Mouse (Mus musculus) right cerebral cortex, adult 2 months (tissue): ENCODE results near the gene Gm8104.
"Not testable (repeated sequence)": the region's sequence is repeated elsewhere in the genome, so short reads cannot be mapped to it uniquely, and the experiment has no call there.

Experiments
- DNase-seq, 2 experiments: peaks; one replicate each; pipeline ENCODE4 v3.0.0; 2021 to 2022; ENCODE audit warnings: low spot score in 2 of 2

Gm8104 gene

DNA sequence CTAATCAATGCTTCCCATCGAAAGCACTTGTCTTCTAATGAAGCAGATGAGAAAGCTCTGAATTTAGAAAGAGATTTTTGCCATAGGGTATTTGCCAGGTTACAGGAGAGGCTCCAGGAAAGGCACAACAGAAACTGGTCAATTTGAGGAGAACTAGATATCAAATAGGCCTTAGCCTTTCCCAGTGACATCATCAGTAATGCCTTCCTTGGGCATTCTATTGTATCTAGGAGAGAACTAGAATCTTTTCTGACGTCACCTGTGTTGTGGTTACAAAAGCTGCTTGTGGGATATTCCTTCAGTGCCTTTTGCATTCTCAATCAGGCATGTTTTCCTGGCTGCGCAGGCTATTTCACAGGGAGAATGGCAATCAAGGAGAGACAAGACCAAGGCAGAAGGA is at the start of gene Gm8104:
Gm8104 (plus strand) TSS at position 301 of the 400 bp plus-strand sequence.
- not testable (repeated sequence) for DNase-seq

DNA sequence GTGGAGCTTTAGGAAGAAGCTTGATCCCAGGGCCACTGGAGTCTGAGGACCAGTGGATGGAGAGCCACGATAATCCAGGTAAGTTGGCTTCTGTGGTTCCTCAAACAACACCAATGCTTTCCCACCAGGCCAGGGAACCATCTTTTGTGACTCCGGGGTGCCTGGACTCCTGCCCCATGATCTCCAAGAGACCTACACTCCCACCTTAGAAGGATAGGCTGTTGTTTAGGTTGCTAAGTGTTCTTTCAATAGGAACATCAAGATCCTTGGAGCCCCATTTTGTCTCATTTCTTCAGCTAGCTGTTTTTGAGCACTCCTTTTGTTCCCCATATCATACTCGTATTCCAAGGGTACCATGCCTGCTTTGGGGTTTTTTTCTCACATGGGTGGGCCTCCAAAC is 42.3 kb upstream of the Gm8104 start:
- not testable (repeated sequence) for DNase-seq

DNA sequence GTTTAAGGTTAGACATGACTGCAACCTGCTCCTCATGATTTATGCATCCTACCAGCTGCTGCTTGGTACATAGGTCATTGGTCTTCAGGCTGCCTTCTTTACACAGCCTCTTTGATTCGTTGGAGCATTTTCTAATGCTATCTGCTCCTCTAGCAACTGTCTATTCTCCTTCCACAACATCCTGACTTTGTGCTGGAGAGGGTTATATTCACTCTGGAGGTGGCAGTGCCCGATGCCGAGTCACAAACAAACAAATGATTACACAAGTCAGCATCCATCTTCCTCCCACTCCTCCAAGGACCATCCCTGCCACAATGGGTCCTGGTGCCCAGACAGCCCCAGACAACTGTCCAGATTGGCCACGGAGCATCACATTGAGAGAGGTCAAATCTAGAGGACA is 40.2 kb upstream of the Gm8104 start:
- DNase-seq = not testable (repeated sequence)

DNA sequence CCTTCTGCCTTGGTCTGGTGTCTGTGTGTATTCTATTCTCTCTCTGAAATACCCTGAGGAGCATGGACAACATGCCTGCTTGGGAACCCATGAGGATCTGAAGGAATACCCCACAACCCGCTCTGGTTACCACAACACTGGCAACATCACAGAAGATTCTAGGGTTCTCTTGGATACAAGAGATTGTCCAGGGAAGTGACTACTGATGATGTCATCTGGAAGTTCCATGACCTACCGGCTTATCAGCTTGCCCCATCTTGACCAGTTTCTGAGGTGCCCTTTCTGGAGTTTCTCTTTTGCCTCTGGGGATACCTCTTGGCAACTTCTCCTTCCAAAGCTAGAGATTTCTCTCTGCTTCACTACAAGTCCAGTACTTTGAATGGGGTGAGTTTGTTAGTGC is 23.9 kb upstream of the Gm8104 start, which contains the start of gene Gm8094:
Gm8094 (minus strand) TSS at position 101 of the 400 bp plus-strand sequence.
- not testable (repeated sequence) for DNase-seq

DNA sequence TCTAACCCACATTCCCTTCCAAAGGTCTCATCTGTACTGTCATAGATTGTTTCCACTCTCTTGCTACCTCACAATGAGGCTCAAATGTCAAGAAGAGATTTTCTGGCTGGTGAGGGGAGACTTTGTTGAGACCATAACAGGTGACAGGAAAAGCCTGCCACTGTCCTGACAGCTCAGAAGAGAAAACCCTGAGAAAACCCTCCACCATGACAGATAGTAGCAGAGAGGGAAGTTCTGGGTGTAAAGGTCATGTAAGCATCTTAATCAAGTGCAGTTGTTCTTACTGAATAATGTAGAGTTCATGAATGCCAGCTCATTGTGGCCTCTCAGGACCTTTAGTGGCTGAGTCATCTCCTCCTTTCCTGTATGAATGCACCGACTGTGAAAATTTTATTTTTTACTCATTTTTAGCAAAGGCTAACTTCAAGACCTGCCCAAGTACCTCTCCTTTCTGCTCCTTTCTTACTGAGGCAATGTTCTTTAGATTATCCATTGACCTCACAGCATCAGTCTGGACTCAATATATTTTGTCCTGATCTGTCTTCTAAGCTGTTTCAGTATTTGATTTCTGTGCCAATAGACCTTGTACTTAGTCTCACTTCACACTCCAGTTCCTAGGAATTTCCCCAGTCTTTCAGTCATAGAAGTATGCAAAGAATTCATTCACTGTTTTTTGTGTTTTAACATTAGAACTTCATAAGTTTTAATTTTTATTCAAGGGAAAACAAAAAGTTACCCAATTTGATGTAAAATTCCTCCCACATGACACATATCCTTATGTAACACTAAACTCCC is 15.3 kb upstream of the Gm8104 start:
- peak in 1 of 2 experiments; percentile 14 for DNase-seq

DNA sequence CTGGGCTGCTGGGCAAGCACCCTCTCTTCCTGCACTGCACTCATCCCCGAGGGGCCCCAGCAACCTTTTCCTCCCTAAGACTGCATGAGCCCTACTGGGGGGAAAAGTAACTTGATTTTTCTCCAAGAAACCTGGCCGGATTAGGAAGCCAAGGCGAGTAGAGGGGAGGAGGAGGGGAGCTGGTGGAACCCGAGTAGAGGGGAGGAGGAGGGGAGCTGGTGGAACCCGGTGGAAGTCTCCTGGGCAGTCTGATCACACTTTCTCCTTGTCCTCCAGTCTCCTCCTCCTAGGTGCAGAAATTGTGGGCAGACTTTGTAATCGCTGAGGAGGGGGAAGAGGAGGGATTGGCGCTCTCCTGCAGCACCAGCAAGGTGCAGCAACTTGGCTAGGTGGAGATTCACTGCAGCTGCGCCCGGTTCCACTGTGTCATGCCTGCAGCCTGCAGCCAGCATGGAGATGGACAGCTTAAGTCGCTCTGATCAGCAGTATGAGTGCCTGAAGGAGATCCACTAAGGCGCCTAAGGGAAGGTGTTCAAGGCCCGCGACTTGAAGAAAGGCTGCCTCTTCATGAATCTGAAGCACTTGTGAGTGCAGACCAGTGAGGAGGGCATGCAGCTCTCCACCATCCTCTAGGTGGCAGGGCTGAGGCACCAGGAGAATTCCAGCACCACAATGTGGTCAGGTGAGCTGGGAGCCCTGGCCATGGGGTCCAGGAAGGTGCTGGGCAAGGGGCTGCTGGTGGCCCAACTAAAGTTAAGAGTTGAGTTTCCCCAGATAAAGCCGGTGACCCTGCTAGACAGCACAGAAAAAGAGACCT is 11.1 kb upstream of the Gm8104 start:
- DNase-seq = not testable (repeated sequence)

- DNase-seq = not testable (repeated sequence)
These were observed 19.3 kb downstream of the Gm8104 start for GRCm38 (mm10) chr14:43119673-43120072.

DNA sequence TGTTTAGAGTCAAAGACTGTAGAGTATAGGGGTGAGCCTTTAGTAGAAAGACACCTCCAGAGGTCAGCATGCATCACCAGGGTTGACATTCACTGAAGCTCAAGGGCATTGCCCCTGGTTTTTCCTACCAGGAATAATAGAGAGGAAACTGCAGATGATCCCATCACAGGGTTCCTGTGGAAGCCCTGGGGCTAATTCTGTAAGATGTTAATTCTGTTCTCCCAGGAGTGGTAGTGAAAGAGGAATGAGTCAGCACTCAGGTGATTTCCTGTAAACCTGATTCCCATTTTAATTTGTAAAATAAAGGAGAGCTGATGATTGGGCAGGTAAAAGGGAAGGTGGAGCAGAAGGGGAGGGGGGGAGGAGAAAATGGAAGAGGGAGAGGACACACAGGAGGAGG is 25.9 kb downstream of the Gm8104 start:
- not testable (repeated sequence) for DNase-seq
